Mouse (Mus musculus) G1E (cell line): ENCODE measurements around the gene Tpk1.

Experiments
- CTCF ChIP-seq: IDR thresholded peaks from 2 replicates; pipeline ENCODE4 v1.5.1; 2012; ENCODE audit warnings: low read depth, low read length, inconsistent platforms, mixed read lengths
- TAL1 ChIP-seq: conservative IDR thresholded peaks from 2 replicates; pipeline ENCODE4 v1.6.1; 2012; ENCODE audit warnings: low read depth, low read length, inconsistent platforms, mixed read lengths

DNA sequence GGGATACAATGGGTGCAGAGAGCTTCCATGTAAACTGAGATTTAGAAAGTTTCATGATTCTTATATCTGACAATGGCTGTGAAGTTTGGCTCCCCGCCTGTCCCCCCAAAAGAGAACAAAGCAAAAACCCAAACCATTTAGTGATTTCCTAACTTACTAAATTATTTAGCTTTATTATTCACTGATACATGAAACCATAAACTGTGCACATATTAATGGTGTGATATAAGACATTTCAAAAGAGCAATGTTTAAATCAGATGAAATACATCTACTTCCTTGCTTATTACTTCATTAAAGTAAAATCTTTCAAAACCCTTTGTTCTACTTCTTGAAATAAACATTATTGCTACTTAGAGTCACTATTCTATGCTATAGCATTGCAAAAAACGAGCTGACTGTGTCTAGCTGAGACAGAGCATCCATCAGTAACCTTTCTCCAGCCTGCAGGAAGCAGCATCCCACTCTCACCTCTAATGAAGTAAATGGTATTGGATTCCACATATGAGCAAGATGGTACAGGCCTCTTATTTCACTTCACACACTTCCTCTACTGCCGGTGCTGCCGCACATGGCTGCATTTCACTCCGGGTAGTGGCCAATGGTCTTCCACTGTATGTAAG is 161.4 kb downstream of the Tpk1 start:
- no peak for TF ChIP-seq CTCF
- no peak for TF ChIP-seq TAL1
